Mouse (Mus musculus): ENCODE measurements around the gene Hck. TPM values are rescaled to one million over a fixed set of nuclear protein-coding genes. Genes with fewer than 3 reads are reported as not detected.

The Hck gene
- polyA plus RNA-seq, 1 experiment from 2014 or later: 1.4 TPM

DNA sequence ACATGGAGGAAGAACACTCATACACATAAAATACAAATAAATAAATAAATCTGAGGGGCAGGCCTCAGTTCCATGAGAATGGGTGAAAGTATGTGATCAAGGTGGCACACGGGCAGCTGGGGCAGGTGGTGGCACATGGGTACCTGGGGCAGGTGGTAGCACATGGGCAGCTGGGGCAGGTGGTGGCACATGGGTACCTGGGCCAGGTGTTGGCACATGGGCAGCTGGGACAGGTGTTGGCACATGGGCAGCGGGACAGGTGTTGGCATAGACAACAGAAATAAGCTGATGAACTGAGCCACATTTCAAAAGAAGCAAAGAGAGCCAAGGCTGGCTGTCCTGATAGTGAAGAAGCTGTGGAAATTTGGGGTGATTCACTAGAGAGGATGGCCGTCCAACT lies 41.5 kb downstream of the Hck start:
- Histone ChIP-seq H3K9ac (ENCODE audit: low read length) (no peak overlapping the region), H3K36me3 (ENCODE audit: control insufficient read depth, insufficient read depth, low read length) (no peaks in the 10 kb centered on the region), H3K4me2 (ENCODE audit: low read depth, severe bottlenecking) (no peak overlapping the region), H3K27me3 (ENCODE audit: control insufficient read depth, insufficient read depth, low read length) (no peaks in the 10 kb centered on the region), H3K27ac (replicated peaks; ENCODE audit: low read depth, low read length) (no peak overlapping the region), H3K9me3 (ENCODE audit: control insufficient read depth, low read length) (no peaks in the 10 kb centered on the region), H3K4me1 (ENCODE audit: control insufficient read depth, insufficient read depth, low read length) (no peaks in the 10 kb centered on the region), H3K4me3 (ENCODE audit: low read depth, low read length) (no peak overlapping the region)
- WGBS: 85% methylated on average over 3 of the region's 3 CpGs
- DNase-seq (ENCODE audit: low spot score) (no peak), ATAC-seq (ENCODE audit: insufficient number of reproducible peaks, low FRiP score, low TSS enrichment, low read depth) (no peak)

GRCm38 (mm10) chr2:153151026-153151425 lies 42.8 kb downstream of the Hck start:
- no peak for ATAC-seq (ENCODE audit: insufficient number of reproducible peaks, low FRiP score, low TSS enrichment, low read depth)

GRCm38 (mm10) chr2:153151926-153152665 lies 43.8 kb downstream of the Hck start:
- H3K4me3 ChIP-seq (ENCODE audit: low read depth, low read length): no peak overlapping the region
- ATAC-seq (ENCODE audit: insufficient number of reproducible peaks, low FRiP score, low TSS enrichment, low read depth): no peak

More at GRCm38 (mm10) chr2:153151026-153151425, 42.8 kb downstream of the Hck start:
- no peak for DNase-seq (ENCODE audit: low spot score)
- no peaks in the 10 kb centered on the region for H3K36me3 ChIP-seq (ENCODE audit: control insufficient read depth, insufficient read depth, low read length)
- H3K4me3 ChIP-seq (ENCODE audit: low read depth, low read length): no peak overlapping the region
- no peak overlapping the region for H3K9ac ChIP-seq (ENCODE audit: low read length)
- no peaks in the 10 kb centered on the region for H3K4me1 ChIP-seq (ENCODE audit: control insufficient read depth, insufficient read depth, low read length)
- H3K4me2 ChIP-seq (ENCODE audit: low read depth, severe bottlenecking): no peak overlapping the region
- 79% methylated on average over 7 of the region's 7 CpGs for WGBS
- no peaks in the 10 kb centered on the region for H3K27me3 ChIP-seq (ENCODE audit: control insufficient read depth, insufficient read depth, low read length)
- no peaks in the 10 kb centered on the region for H3K9me3 ChIP-seq (ENCODE audit: control insufficient read depth, low read length)
- no peak overlapping the region for H3K27ac ChIP-seq (replicated peaks; ENCODE audit: low read depth, low read length)

GRCm38 (mm10) chr2:153153033-153153450 lies 44.8 kb downstream of the Hck start:
- no peak overlapping the region for H3K4me3 ChIP-seq (ENCODE audit: low read depth, low read length)
- H3K36me3 ChIP-seq (ENCODE audit: control insufficient read depth, insufficient read depth, low read length): no peaks in the 10 kb centered on the region
- WGBS: 66% methylated on average over 4 of the region's 4 CpGs
- no peaks in the 10 kb centered on the region for H3K27me3 ChIP-seq (ENCODE audit: control insufficient read depth, insufficient read depth, low read length)
- H3K9ac ChIP-seq (ENCODE audit: low read length): no peak overlapping the region
- H3K9me3 ChIP-seq (ENCODE audit: control insufficient read depth, low read length): no peaks in the 10 kb centered on the region
- no peaks in the 10 kb centered on the region for H3K4me1 ChIP-seq (ENCODE audit: control insufficient read depth, insufficient read depth, low read length)
- no peak overlapping the region for H3K27ac ChIP-seq (replicated peaks; ENCODE audit: low read depth, low read length)
- H3K4me2 ChIP-seq (ENCODE audit: low read depth, severe bottlenecking): no peak overlapping the region
- DNase-seq (ENCODE audit: low spot score) (no peak), ATAC-seq (ENCODE audit: insufficient number of reproducible peaks, low FRiP score, low TSS enrichment, low read depth) (no peak)

More at GRCm38 (mm10) chr2:153151926-153152665, 43.8 kb downstream of the Hck start:
- WGBS: 84% methylated on average over 8 of the region's 8 CpGs
- H3K27ac ChIP-seq (replicated peaks; ENCODE audit: low read depth, low read length): no peak overlapping the region
- no peak overlapping the region for H3K9ac ChIP-seq (ENCODE audit: low read length)
- no peaks in the 10 kb centered on the region for H3K27me3 ChIP-seq (ENCODE audit: control insufficient read depth, insufficient read depth, low read length)
- H3K36me3 ChIP-seq (ENCODE audit: control insufficient read depth, insufficient read depth, low read length): no peaks in the 10 kb centered on the region
- no peaks in the 10 kb centered on the region for H3K9me3 ChIP-seq (ENCODE audit: control insufficient read depth, low read length)
- no peaks in the 10 kb centered on the region for H3K4me1 ChIP-seq (ENCODE audit: control insufficient read depth, insufficient read depth, low read length)
- H3K4me2 ChIP-seq (ENCODE audit: low read depth, severe bottlenecking): no peak overlapping the region
- DNase-seq (ENCODE audit: low spot score): no peak

DNA sequence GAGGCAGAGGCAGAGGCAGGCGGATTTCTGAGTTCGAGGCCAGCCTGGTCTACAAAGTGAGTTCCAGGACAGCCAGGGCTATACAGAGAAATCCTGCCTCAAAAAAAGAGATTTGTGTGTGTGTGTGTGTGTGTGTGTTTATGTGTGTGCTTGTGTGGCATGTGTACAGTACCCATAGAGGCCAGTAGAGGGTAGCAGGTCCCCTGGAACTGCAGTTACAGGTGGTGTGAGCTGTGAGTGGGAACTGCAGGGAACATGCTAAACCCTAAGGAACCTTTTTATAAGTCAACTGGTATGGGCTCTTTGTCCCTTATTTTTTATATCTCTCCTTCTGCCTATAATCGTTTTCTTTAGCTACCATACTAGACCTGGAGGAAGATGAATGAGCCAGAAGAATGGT lies 49.0 kb downstream of the Hck start:
- no peak overlapping the region for H3K4me2 ChIP-seq (ENCODE audit: low read depth, severe bottlenecking)
- WGBS: 76% methylated on average over 1 of the region's 3 CpGs
- ATAC-seq (ENCODE audit: insufficient number of reproducible peaks, low FRiP score, low TSS enrichment, low read depth) (no peak), DNase-seq (ENCODE audit: low spot score) (no peak)
- no peak overlapping the region for H3K4me3 ChIP-seq (ENCODE audit: low read depth, low read length)
- H3K9ac ChIP-seq (ENCODE audit: low read length): no peak overlapping the region
- no peaks in the 10 kb centered on the region for H3K9me3 ChIP-seq (ENCODE audit: control insufficient read depth, low read length)
- peaks cover 2% of the 10 kb centered on the region; the same call in 1 of the 2 replicates for H3K4me1 ChIP-seq (ENCODE audit: control insufficient read depth, insufficient read depth, low read length)
- no peaks in the 10 kb centered on the region for H3K27me3 ChIP-seq (ENCODE audit: control insufficient read depth, insufficient read depth, low read length)
- H3K36me3 ChIP-seq (ENCODE audit: control insufficient read depth, insufficient read depth, low read length): no peaks in the 10 kb centered on the region
- no peak overlapping the region for H3K27ac ChIP-seq (replicated peaks; ENCODE audit: low read depth, low read length)

- 88% methylated on average over 5 of the region's 5 CpGs for WGBS
- no peak overlapping the region for H3K9ac ChIP-seq (ENCODE audit: low read length)
- H3K4me1 ChIP-seq (ENCODE audit: control insufficient read depth, insufficient read depth, low read length): peaks cover 4% of the 10 kb centered on the region; the same call in 1 of the 2 replicates
- no peaks in the 10 kb centered on the region for H3K9me3 ChIP-seq (ENCODE audit: control insufficient read depth, low read length)
- no peak for DNase-seq (ENCODE audit: low spot score)
- no peak for ATAC-seq (ENCODE audit: insufficient number of reproducible peaks, low FRiP score, low TSS enrichment, low read depth)
- no peaks in the 10 kb centered on the region for H3K27me3 ChIP-seq (ENCODE audit: control insufficient read depth, insufficient read depth, low read length)
- no peak overlapping the region for H3K4me3 ChIP-seq (ENCODE audit: low read depth, low read length)
- no peaks in the 10 kb centered on the region for H3K36me3 ChIP-seq (ENCODE audit: control insufficient read depth, insufficient read depth, low read length)
- H3K4me2 ChIP-seq (ENCODE audit: low read depth, severe bottlenecking): no peak overlapping the region
- no peak overlapping the region for H3K27ac ChIP-seq (replicated peaks; ENCODE audit: low read depth, low read length)
Measured at GRCm38 (mm10) chr2:153160133-153160532, 51.9 kb downstream of the Hck start.

- Histone ChIP-seq H3K9me3 (ENCODE audit: control insufficient read depth, low read length) (no peaks in the 10 kb centered on the region), H3K4me1 (ENCODE audit: control insufficient read depth, insufficient read depth, low read length) (peaks cover 4% of the 10 kb centered on the region; the same call in 1 of the 2 replicates), H3K4me2 (ENCODE audit: low read depth, severe bottlenecking) (peak within 1 kb of the TSS; percentile 67), H3K27me3 (ENCODE audit: control insufficient read depth, insufficient read depth, low read length) (no peaks in the 10 kb centered on the region), H3K4me3 (ENCODE audit: low read depth, low read length) (peak within 1 kb of the TSS; percentile 80), H3K27ac (replicated peaks; ENCODE audit: low read depth, low read length) (peak within 1 kb of the TSS; percentile 84), H3K36me3 (ENCODE audit: control insufficient read depth, insufficient read depth, low read length) (no peaks in the 10 kb centered on the region), H3K9ac (ENCODE audit: low read length) (peak within 1 kb of the TSS; percentile 81)
- WGBS: 11% methylated on average over 34 of the region's 34 CpGs
- ATAC-seq (ENCODE audit: insufficient number of reproducible peaks, low FRiP score, low TSS enrichment, low read depth) (peak; percentile 93), DNase-seq (ENCODE audit: low spot score) (peak; percentile 95)
Measured at GRCm38 (mm10) chr2:153160844-153161683, 52.8 kb downstream of the Hck start, which contains the start of gene Tm9sf4. TSS of gene Tm9sf4 (plus strand) at chr2:153161303.

GRCm38 (mm10) chr2:153161684-153162080 lies 53.4 kb downstream of the Hck start:
- Histone ChIP-seq H3K36me3 (ENCODE audit: control insufficient read depth, insufficient read depth, low read length) (no peaks in the 10 kb centered on the region), H3K9ac (ENCODE audit: low read length) (peak overlapping the region; percentile 81), H3K4me1 (ENCODE audit: control insufficient read depth, insufficient read depth, low read length) (peaks cover 4% of the 10 kb centered on the region; the same call in 1 of the 2 replicates), H3K9me3 (ENCODE audit: control insufficient read depth, low read length) (no peaks in the 10 kb centered on the region), H3K4me2 (ENCODE audit: low read depth, severe bottlenecking) (peak overlapping the region; percentile 67), H3K4me3 (ENCODE audit: low read depth, low read length) (peak overlapping the region; percentile 80), H3K27ac (replicated peaks; ENCODE audit: low read depth, low read length) (no peak overlapping the region; the same call in 1 of the 2 replicates), H3K27me3 (ENCODE audit: control insufficient read depth, insufficient read depth, low read length) (no peaks in the 10 kb centered on the region)
- WGBS: 0% methylated on average over 16 of the region's 16 CpGs
- DNase-seq (ENCODE audit: low spot score) (no peak), ATAC-seq (ENCODE audit: insufficient number of reproducible peaks, low FRiP score, low TSS enrichment, low read depth) (peak; percentile 40; the same call in 1 of the 2 replicates)
